Mouse (Mus musculus): ENCODE measurements at regions not wholly inside any gene's neighbourhood (a gene's known extent, or its start where the extent isn't known, plus 50 kb on each side); places are given as distances from the start of the nearest gene placed in this dataset.

DNA sequence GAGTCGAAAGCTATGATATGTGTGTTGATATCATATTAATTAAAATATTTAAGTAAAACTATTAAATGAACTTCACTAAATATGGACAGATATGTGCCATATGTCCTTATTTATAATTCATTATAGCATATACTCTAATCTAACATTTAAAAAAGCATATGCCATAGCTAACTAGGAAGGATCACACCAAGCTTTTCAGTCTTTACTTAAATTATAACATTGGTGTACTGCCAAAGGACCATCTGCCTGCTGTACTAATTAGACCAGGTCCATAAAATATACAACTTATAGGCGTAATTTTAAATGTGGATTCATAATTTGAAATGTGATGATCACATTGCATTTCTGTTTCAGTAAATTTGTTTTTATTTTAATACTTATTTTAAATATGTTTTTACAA, 651.9 kb upstream of the Klhl1 start:
- intact Hi-C loops (cut with DNase I) = no loop called here
- Histone ChIP-seq H3K4me3 (no peak overlapping the region), H3K27ac (no peak overlapping the region)
- DNase-seq (ENCODE audit: extremely low spot score in 1 of 2, low spot score in 2 of 2) = no peak
- TF ChIP-seq CTCF (IDR thresholded peaks at IDR 0.05) = no peak

DNA sequence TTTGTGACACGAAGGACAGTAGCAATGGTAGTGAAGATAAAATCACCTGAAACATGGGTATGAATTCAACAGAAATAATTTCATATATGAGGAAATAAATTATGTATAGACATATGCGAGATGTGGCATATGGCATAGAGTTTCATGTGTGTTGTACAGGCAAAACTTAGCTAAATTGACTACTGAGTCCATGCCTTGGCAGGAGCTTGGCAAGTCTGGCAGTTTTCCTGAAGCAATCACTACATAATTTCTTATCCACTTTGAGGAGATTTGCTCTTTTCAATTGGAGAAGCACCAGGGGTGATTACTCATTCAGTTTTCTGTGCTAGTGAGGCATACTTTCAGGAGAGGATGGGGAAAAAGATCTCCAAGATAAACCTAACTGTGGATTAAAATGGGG, 646.9 kb upstream of the Klhl1 start:
- Histone ChIP-seq H3K4me3 (no peak overlapping the region), H3K27ac (no peak overlapping the region)
- DNase-seq (ENCODE audit: extremely low spot score in 1 of 2, low spot score in 2 of 2) = no peak
- intact Hi-C loops (cut with DNase I) = no loop called here
- TF ChIP-seq CTCF (IDR thresholded peaks at IDR 0.05) = no peak

DNA sequence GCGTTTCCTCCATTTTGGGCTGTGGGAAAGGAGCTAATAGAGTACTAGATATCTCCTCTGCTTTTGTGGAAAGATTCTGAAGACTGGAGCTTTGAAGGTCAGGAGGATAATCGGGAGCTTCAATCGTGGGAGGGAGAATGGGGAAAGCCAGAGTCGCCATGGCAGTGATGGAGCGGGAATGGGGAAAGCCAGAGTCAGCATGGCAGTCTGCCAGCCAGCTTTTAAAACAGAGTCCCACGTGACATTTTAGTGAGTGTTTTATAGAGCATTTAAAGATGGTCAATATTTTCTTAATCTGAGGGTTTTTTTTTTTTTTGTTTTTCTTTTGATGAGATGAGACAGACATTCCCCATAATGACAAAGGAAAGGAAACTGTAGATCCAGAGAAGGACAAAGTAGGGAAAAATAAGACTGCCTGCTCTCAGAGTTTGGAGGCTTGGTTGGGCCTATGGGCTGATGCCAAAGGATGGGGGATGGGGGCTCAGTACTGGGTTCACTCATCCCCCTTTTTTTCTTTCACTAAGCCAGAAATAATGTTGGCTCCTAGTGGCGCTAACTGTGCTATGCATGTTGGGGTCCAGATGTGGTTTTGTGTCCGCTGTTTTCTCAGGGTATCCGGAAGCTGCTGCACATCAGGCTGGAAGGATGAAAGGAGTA, 630.2 kb upstream of the Klhl1 start:
- Histone ChIP-seq H3K27ac (no peak overlapping the region), H3K4me3 (no peak overlapping the region)
- DNase-seq (ENCODE audit: extremely low spot score in 1 of 2, low spot score in 2 of 2) = no peak
- intact Hi-C loops (cut with DNase I) = no loop called here
- no peak for TF ChIP-seq CTCF (IDR thresholded peaks at IDR 0.05)

- no peak for TF ChIP-seq CTCF (IDR thresholded peaks at IDR 0.05)
- no peak for DNase-seq (ENCODE audit: extremely low spot score in 1 of 2, low spot score in 2 of 2)
- intact Hi-C loops (cut with DNase I) = no loop called here
- H3K27ac ChIP-seq = no peak overlapping the region
- H3K4me3 ChIP-seq = no peak overlapping the region
Measured at GRCm38 (mm10) chr14:97115918-97116635, 597.2 kb upstream of the Klhl1 start.

DNA sequence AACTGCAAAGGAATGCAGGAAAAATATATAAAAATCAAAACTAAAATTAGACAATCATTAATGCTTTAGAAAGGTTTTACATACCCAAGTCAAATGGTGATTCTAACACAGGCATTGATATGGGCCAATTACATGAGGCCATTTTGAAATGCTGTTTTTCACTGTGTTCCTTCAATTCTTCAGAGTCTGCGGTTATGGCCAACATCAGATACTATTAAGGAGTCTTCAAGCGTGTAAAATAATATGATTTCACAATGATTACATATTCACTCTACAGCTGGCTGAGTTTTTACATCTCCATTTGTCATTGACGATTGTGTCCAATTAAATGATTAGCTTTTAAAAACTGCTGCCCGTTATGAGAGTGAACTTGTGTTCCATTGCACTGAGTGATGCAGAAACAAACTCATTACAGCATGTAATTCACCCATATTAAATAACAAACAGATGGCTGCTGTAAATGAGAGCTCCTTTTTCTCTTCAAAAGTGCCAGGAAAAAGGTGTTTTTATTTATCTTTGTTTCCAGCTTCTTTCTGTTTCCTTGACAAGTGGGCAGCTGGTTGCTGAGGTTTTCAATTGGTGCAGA, 582.3 kb upstream of the Klhl1 start:
- TF ChIP-seq CTCF (IDR thresholded peaks at IDR 0.05) = no peak
- no peak for DNase-seq (ENCODE audit: extremely low spot score in 1 of 2, low spot score in 2 of 2)
- intact Hi-C loops (cut with DNase I) = no loop called here
- Histone ChIP-seq H3K27ac (no peak overlapping the region), H3K4me3 (no peak overlapping the region)

- intact Hi-C loops (cut with DNase I) = no loop called here
- DNase-seq (ENCODE audit: extremely low spot score in 1 of 2, low spot score in 2 of 2) = no peak
- TF ChIP-seq CTCF (IDR thresholded peaks at IDR 0.05) = no peak
- no peak overlapping the region for H3K4me3 ChIP-seq
- H3K27ac ChIP-seq = no peak overlapping the region
Measured at GRCm38 (mm10) chr14:97093389-97093788, 574.5 kb upstream of the Klhl1 start.

DNA sequence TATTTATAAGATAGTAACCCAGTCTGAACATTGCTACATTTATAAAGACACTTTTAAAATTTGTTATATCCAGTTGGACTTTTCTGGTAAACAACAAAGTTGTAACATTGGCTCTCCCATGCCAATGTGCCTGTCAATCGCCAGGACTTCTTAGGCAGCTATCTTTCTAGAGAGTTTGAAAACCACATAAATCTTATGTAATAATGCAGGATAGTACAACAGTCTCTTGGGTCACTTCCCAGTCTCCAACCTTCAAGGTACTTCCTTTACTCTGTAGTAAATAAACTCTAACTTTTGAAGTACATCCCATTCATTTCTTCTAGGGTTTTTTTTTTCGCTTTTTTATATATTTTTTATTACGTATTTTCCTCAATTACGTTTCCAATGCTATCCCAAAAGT, 570.0 kb upstream of the Klhl1 start:
- no peak for DNase-seq (ENCODE audit: extremely low spot score in 1 of 2, low spot score in 2 of 2)
- intact Hi-C loops (cut with DNase I) = no loop called here
- Histone ChIP-seq H3K27ac (no peak overlapping the region), H3K4me3 (no peak overlapping the region)
- TF ChIP-seq CTCF (IDR thresholded peaks at IDR 0.05) = no peak

DNA sequence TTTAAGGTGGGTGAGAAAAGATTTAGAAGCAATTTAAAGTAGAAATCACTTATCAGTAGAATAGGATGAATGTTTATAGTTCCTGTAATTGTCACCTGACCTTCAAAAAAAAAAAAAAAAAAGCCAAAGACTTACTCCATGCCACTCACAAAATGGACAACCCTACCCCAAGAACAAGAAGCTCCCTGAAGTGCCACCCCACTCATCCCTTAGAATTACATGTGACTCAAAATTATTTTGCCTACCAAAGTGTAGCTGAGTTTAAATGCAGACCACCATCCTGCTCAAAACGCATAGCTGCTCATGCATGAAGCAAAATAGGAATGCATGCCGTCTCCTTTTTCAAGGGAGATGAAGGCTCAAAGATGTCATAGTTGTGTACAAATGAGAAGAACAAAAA, 568.4 kb upstream of the Klhl1 start:
- no peak for DNase-seq (ENCODE audit: extremely low spot score in 1 of 2, low spot score in 2 of 2)
- H3K27ac ChIP-seq = no peak overlapping the region
- intact Hi-C loops (cut with DNase I) = no loop called here
- TF ChIP-seq CTCF (IDR thresholded peaks at IDR 0.05) = no peak
- H3K4me3 ChIP-seq = no peak overlapping the region

DNA sequence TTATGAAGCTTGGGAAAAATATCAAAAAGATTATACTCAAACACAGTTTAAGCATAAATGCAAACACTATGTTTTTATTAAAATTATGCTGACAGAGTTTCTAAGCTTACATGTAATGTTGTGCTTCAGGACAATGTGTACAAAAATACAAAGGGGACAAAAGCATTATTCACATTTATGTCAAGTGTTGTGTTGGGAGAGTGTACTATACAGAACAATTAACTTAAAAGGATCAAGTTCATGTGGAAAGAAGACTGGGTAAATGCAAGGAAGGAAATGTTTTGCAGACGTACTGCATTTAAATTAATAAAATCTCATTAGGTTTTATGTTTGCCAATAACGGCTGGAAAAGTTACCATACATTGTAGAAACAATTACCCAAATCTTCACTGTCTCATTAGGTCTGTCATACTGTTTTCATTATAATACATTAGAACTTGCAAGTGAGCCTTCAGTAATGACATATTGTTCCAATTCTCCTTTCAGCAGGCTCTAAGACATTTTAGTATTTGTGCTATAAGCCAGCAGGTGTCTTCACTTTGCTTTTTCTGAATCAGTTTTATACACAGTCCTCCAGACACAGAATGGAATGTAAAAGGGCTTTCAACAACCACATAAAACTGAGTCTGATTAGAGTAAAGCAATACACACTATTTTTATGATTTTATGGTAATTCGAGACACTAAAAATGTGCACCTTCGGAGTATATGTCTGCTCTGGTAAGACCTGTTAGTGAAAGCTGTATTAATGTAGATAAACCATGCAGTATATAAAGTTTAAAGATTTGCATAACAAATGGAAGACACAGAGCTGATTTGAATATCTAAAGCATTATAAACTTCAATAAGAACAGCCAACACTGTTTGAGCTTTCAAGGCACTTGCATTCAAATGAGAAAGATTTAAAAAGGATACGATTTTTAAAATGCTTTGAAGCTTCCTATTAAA, 567.7 kb upstream of the Klhl1 start:
- no peak for DNase-seq (ENCODE audit: extremely low spot score in 1 of 2, low spot score in 2 of 2)
- Histone ChIP-seq H3K4me3 (no peak overlapping the region), H3K27ac (no peak overlapping the region)
- no peak for TF ChIP-seq CTCF (IDR thresholded peaks at IDR 0.05)
- intact Hi-C loops (cut with DNase I) = no loop called here

- no peak for DNase-seq (ENCODE audit: extremely low spot score in 1 of 2, low spot score in 2 of 2)
Measured at GRCm38 (mm10) chr14:97074808-97075207, 555.9 kb upstream of the Klhl1 start.

GRCm38 (mm10) chr14:97068770-97069169, 549.9 kb upstream of the Klhl1 start:
- TF ChIP-seq CTCF (IDR thresholded peaks at IDR 0.05) = no peak
- Histone ChIP-seq H3K27ac (no peak overlapping the region), H3K4me3 (no peak overlapping the region)
- intact Hi-C loops (cut with DNase I) = no loop called here
- no peak for DNase-seq (ENCODE audit: extremely low spot score in 1 of 2, low spot score in 2 of 2)

More at GRCm38 (mm10) chr14:97074808-97075207, 555.9 kb upstream of the Klhl1 start:
- H3K4me3 ChIP-seq = no peak overlapping the region
- H3K27ac ChIP-seq = no peak overlapping the region
- intact Hi-C loops (cut with DNase I) = no loop called here
- TF ChIP-seq CTCF (IDR thresholded peaks at IDR 0.05) = no peak

DNA sequence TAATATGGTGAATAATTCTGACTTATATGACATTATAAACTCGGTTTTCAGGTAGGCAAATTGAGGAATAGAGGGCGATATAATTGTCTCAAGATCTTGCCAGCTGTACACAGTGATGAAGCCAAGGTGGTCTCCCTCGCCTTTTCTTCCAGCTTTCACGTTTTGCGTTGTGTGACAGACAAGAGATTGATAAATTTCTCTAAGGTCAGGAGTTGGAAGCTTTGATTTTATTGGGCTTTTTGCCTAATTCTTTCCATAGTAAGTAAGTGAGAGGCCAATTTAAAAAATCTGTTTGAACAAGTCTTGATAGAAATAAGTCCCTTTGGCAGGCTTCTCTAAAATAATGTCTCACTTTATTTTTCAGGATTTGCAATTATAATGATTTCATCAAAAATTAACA, 549.4 kb upstream of the Klhl1 start:
- H3K4me3 ChIP-seq = no peak overlapping the region
- DNase-seq (ENCODE audit: extremely low spot score in 1 of 2, low spot score in 2 of 2) = no peak
- no peak overlapping the region for H3K27ac ChIP-seq
- no peak for TF ChIP-seq CTCF (IDR thresholded peaks at IDR 0.05)
- intact Hi-C loops (cut with DNase I) = no loop called here

All from left cerebral cortex, adult 2 months (tissue).